10 mouse cellular contexts compared by ENCODE assay signal in the genomic region with DNA sequence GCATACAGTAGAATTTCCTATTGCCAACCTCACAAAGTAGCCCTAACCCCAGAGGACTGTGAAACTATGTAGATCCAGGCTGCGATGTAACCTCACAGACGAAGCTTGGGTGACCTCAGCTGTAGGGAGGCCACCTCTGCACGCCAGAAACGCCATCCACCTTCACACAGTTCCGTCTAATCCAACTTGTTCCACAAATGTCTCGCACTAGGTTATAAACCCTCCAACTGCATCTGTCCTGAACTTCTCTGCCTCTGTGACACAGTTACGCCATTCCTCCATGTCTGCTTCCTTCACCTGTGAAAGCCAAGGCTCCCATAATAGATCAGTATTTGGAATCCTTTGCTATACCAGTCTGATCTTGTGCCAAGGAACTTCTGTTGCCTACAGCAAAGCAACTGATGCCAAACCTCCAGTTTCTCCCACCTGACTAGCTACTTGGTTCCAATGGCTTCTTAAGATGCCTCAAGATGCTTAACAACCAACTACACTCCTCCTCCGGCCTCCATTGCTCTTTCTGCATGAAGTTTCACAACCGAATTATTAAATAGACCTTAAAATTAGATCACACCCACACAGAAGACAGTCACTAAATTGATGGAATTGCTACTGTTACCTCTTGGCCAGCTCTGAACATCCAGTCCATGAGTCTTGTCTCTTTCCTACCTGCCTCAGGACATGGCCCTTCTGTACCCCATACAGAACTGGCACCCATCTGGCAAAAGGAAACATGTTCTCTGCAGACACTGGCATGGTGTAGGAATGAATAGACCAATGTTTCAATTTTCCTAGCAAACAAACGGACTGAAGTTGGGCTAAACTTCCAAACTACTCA. TPM values are rescaled to one million over a fixed set of nuclear protein-coding genes. Genes with fewer than 3 reads are reported as not detected.
DNase-seq lines count a peak whose midpoint lies in the region; ATAC-seq and TF ChIP-seq lines count a peak whose summit lies in the region.
"Had no signal": no experiment of that assay in that cellular context is flagged by ENCODE, and none has a peak within 500 bp of the region (broad histone marks: within the 10 kb centered on the region; RNA-seq: fewer than 3 reads in every experiment).

No protein-coding gene starts in this region.

- H3K36me3 ChIP-seq in heart, embryonic 10.5 days: no peaks in the 10 kb centered on the region
- H3K36me3 ChIP-seq in heart, adult 2 months (ENCODE audit: control insufficient read depth, insufficient read depth, low read length): no peaks in the 10 kb centered on the region
- no peaks in the 10 kb centered on the region for H3K36me3 ChIP-seq in neural tube, embryonic 12.5 days
- no peaks in the 10 kb centered on the region for H3K36me3 ChIP-seq in liver, embryonic 11.5 days (ENCODE audit: control insufficient read depth, insufficient read depth, low read length)

- peak; percentile 67 for DNase-seq in heart, embryonic 10.5 days (ENCODE audit: low spot score)
- DNase-seq in heart, adult 2 months: no peak
- no peak for DNase-seq in neural tube, embryonic 10.5 days (ENCODE audit: extremely low spot score, low spot score)
- DNase-seq in liver, embryonic 11.5 days (ENCODE audit: low spot score): no peak
- DNase-seq in ovary, postnatal 10 days (ENCODE audit: low spot score): no peak
- DNase-seq in layer of hippocampus, postnatal 36 days: no peak
- DNase-seq in layer of hippocampus, adult 8-10 months (ENCODE audit: low spot score in 2 of 2): no peak
- DNase-seq: lung, postnatal 14 days had no signal

- TF ChIP-seq POLR2A in heart, adult 2 months (IDR thresholded peaks at IDR 0.05; ENCODE audit: insufficient read depth, low read depth, low read length): no peak

- WGBS in heart, embryonic 10.5 days: 84% methylated on average over 10 of the region's 10 CpGs
- 82% methylated on average over 10 of the region's 10 CpGs for WGBS in heart, adult 2 months
- 87% methylated on average over 10 of the region's 10 CpGs for WGBS in neural tube, embryonic 12.5 days
- 87% methylated on average over 10 of the region's 10 CpGs for WGBS in liver, embryonic 11.5 days

- intact Hi-C loops in heart, adult 2 months (cut with DNase I): loop anchor here (10.0 kb wide), 1 partner anchor 633 kb away; a partner anchor contains a TSS

- TF ChIP-seq CTCF in heart, adult 2 months (IDR thresholded peaks at IDR 0.05): no peak

- TF ChIP-seq EP300 in heart, adult 2 months (IDR thresholded peaks at IDR 0.05; ENCODE audit: insufficient read depth, low read depth, low read length): no peak

- peak overlapping the region; percentile 93 for H3K27ac ChIP-seq in heart, embryonic 10.5 days
- H3K27ac ChIP-seq in heart, adult 2 months: no peak overlapping the region
- H3K27ac ChIP-seq in neural tube, embryonic 12.5 days: no peak overlapping the region
- H3K27ac ChIP-seq in liver, embryonic 11.5 days (ENCODE audit: low read depth, low read length): no peak overlapping the region

- H3K4me1 ChIP-seq in heart, embryonic 10.5 days: peaks cover 10% of the 10 kb centered on the region; the same call in 1 of the 2 replicates
- no peaks in the 10 kb centered on the region for H3K4me1 ChIP-seq in heart, adult 2 months (ENCODE audit: control insufficient read depth, insufficient read depth, low read length)
- H3K4me1 ChIP-seq in neural tube, embryonic 12.5 days: peaks cover 6% of the 10 kb centered on the region; the same call in 1 of the 2 replicates
- H3K4me1 ChIP-seq in liver, embryonic 11.5 days (replicated peaks; ENCODE audit: control insufficient read depth, insufficient read depth, low read length): peaks cover 6% of the 10 kb centered on the region; the same call in 1 of the 2 replicates

- no peaks in the 10 kb centered on the region for H3K79me2 ChIP-seq in heart, adult 2 months (replicated peaks; ENCODE audit: control insufficient read depth, insufficient read depth, low read length)

- peak overlapping the region; percentile 77 for H3K4me3 ChIP-seq in heart, embryonic 10.5 days
- no peak overlapping the region for H3K4me3 ChIP-seq in heart, adult 2 months
- no peak overlapping the region for H3K4me3 ChIP-seq in neural tube, embryonic 12.5 days
- peak overlapping the region; percentile 68 for H3K4me3 ChIP-seq in liver, embryonic 11.5 days (ENCODE audit: low read depth, low read length)

- H3K4me2 ChIP-seq in neural tube, embryonic 12.5 days (replicated peaks): peak overlapping the region; percentile 85
- peak overlapping the region; percentile 71 for H3K4me2 ChIP-seq in liver, embryonic 11.5 days

- no peaks in the 10 kb centered on the region for H3K9me3 ChIP-seq in heart, embryonic 10.5 days
- no peaks in the 10 kb centered on the region for H3K9me3 ChIP-seq in neural tube, embryonic 12.5 days
- H3K9me3 ChIP-seq in liver, embryonic 11.5 days (ENCODE audit: control insufficient read depth, low read length): no peaks in the 10 kb centered on the region

- no peak for ATAC-seq in neural tube, embryonic 12.5 days (ENCODE audit: low FRiP score, low read depth)
- no peak for ATAC-seq in liver, embryonic 11.5 days (replicated peaks; ENCODE audit: low FRiP score)

- no peaks in the 10 kb centered on the region for H3K27me3 ChIP-seq in heart, embryonic 10.5 days (ENCODE audit: insufficient read depth, poor library complexity, severe bottlenecking)
- H3K27me3 ChIP-seq in heart, adult 2 months (ENCODE audit: control insufficient read depth, insufficient read depth, low read length): no peaks in the 10 kb centered on the region
- H3K27me3 ChIP-seq in neural tube, embryonic 12.5 days (replicated peaks): no peaks in the 10 kb centered on the region
- H3K27me3 ChIP-seq in liver, embryonic 11.5 days (replicated peaks; ENCODE audit: control insufficient read depth, insufficient read depth, low read length): no peaks in the 10 kb centered on the region

- H3K9ac ChIP-seq in heart, adult 2 months (ENCODE audit: low read depth, low read length): no peak overlapping the region
- H3K9ac ChIP-seq in neural tube, embryonic 12.5 days: no peak overlapping the region
- H3K9ac ChIP-seq in liver, embryonic 11.5 days (ENCODE audit: low read depth, low read length): no peak overlapping the region

RNA-seq across cellular contexts. Expression of a gene that starts 1.1 kb away (rescaled TPM):
- 26.2 and 28.5 TPM in 2 replicates for polyA plus RNA-seq in heart, embryonic 10.5 days (2016; fragmentation: Nextera tagmentation; extraction: Ambion mirVana)
- 1 to 10 TPM; 4.0 to 4.4 TPM for total RNA-seq in heart, adult 2 months (2021)
- polyA plus RNA-seq in heart, adult 2 months (2012; rRNA removed): 2.2 and 3.1 TPM in 2 replicates
- polyA plus RNA-seq in neural tube, embryonic 12.5 days (2016; fragmentation: Nextera tagmentation; extraction: Ambion mirVana): 5.6 and 5.7 TPM in 2 replicates
- 13.9 and 14.5 TPM in 2 replicates for polyA plus RNA-seq in liver, embryonic 11.5 days (2014; fragmentation: Nextera tagmentation; extraction: Ambion mirVana)
- under 1 TPM; 0.68 to 0.77 TPM for total RNA-seq in layer of hippocampus, postnatal 36 days (2021)
- 1 to 10 TPM; 1.5 to 2.8 (median 1.9) TPM for total RNA-seq in layer of hippocampus, adult 8-10 months (2022)

RNA-seq across cellular contexts. Expression of a gene that starts 28.5 kb away (rescaled TPM):
- 13.6 and 14.1 TPM in 2 replicates for polyA plus RNA-seq in heart, embryonic 10.5 days (2016; fragmentation: Nextera tagmentation; extraction: Ambion mirVana)
- 10 to 100 TPM; 14.7 to 18.3 TPM for total RNA-seq in heart, adult 2 months (2021)
- polyA plus RNA-seq in heart, adult 2 months (2012; rRNA removed): 5.4 and 11.4 TPM in 2 replicates
- 7.1 and 7.5 TPM in 2 replicates for polyA plus RNA-seq in neural tube, embryonic 12.5 days (2016; fragmentation: Nextera tagmentation; extraction: Ambion mirVana)
- polyA plus RNA-seq in liver, embryonic 11.5 days (2014; fragmentation: Nextera tagmentation; extraction: Ambion mirVana): 1.3 and 1.5 TPM in 2 replicates
- 10 to 100 TPM; 15.3 to 18.5 TPM for total RNA-seq in layer of hippocampus, postnatal 36 days (2021)
- total RNA-seq in layer of hippocampus, adult 8-10 months (2022): 10 to 100 TPM; 14.6 to 17.9 (median 16.0) TPM
- polyA plus RNA-seq: CD4-positive, CD25-positive, alpha-beta regulatory T cell, adult 4 months had no signal

Comparison
In these comparisons a context has a peak if more than half of its experiments do, and no peak if none do; other contexts are left out.
1. H3K4me3 ChIP-seq: peak in heart, embryonic 10.5 days (single experiment) and liver, embryonic 11.5 days (single experiment); none in heart, adult 2 months (single experiment) and neural tube, embryonic 12.5 days (single experiment).